Mouse (Mus musculus) intestine, embryonic 16.5 days (tissue): ENCODE data around the gene Cfap54. TPM values are rescaled to one million over a fixed set of nuclear protein-coding genes. Genes with fewer than 3 reads are reported as not detected.

Source experiments
- ATAC-seq: fragments of 200-750 bp; cut with Nextera tagmentation; 2 replicates; pipeline ENCODE4 v1.8.0; 2017; ENCODE audit warnings: moderate TSS enrichment, moderate library complexity
- H3K27ac ChIP-seq: fragments of 300-500 bp; sonication (generic); 2 replicates; pipeline ENCODE4 v1.5.1; 2014; ENCODE audit warnings: mild to moderate bottlenecking, low read length
- H3K27me3 ChIP-seq: fragments of 300-500 bp; sonication (generic); replicated peaks from 2 replicates; pipeline ENCODE4 v1.6.1; 2014; ENCODE audit warnings: low read length, control low read depth, mixed read lengths; ENCODE audit not compliant: control insufficient read depth, insufficient read depth
- H3K36me3 ChIP-seq: fragments of 300-500 bp; sonication (generic); 2 replicates; pipeline ENCODE4 v1.6.1; 2014; ENCODE audit warnings: low read length, control low read depth; ENCODE audit not compliant: control insufficient read depth, insufficient read depth
- H3K4me1 ChIP-seq: fragments of 300-500 bp; sonication (generic); 2 replicates; pipeline ENCODE4 v1.6.1; 2014; ENCODE audit warnings: low read length, control low read depth, mixed read lengths; ENCODE audit not compliant: control insufficient read depth, insufficient read depth
- H3K4me2 ChIP-seq: fragments of 300-500 bp; sonication (generic); 2 replicates; pipeline ENCODE4 v1.6.1; 2014; ENCODE audit warnings: low read depth, low read length, control low read depth
- H3K4me3 ChIP-seq: fragments of 300-500 bp; sonication (generic); 2 replicates; pipeline ENCODE4 v1.5.1; 2014; ENCODE audit warnings: mild to moderate bottlenecking, low read length
- H3K9ac ChIP-seq: fragments of 300-500 bp; sonication (generic); 2 replicates; pipeline ENCODE4 v1.6.1; 2014; ENCODE audit warnings: low read depth, low read length
- H3K9me3 ChIP-seq: fragments of 300-500 bp; sonication (generic); 2 replicates; pipeline ENCODE4 v1.6.1; 2016; ENCODE audit warnings: low read length, control low read depth; ENCODE audit not compliant: control insufficient read depth
- WGBS: fragments of 180-500 bp; shearing (Covaris S2); extraction: QIAGEN DNeasy Blood & Tissue Kit; methylation state at CpG from one replicate; pipeline ENCODE4 v1.1.7; 2014; 5-methylcytosine and 5-hydroxymethylcytosine counted together
- polyA plus RNA-seq: library from polyadenylated mRNA; unstranded; fragments of >200 nt; fragmentation: Nextera tagmentation; extraction: Ambion mirVana; gene quantifications from 2 replicates; pipeline ENCODE4 v1.2.1, GENCODE M21; 2015

Cfap54 gene
- polyA plus RNA-seq, result 0.05 and 0.09 TPM in 2 replicates

DNA sequence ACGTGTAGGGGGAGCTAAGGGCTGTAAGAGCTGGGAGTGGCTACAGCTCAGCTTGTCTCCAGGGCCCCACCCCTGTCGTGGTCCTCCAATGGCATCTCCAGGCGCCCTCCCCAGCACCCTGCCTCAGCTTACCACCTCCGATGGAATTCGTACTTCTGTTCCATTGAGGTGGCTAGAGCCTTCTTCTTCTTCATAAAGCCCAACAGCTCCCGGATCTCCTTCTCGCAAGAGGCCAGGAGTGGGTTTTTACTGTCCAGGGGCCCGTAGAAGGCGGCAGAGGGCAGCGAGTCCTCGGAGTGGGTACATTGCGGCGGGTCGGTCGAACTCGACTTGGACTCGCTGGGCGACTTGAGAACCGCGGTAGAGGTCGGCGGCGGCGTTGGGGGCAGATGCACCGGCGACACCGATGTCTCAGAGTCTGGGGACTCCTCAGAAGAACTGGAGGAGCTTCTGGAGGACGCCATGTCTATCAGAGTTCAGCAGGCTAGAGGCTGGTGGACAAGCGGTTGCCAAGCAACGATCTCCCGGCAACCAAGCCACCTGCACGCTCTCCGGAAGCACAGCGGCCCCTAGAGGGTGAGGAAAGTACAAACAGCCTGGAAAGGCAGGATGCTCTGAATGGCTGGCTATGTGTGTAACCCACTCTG lies at the start of gene Cfap54:
Cfap54 (minus strand) TSS at position 486 of the 647 bp plus-strand sequence.
- Histone ChIP-seq H3K36me3 (no peaks in the 10 kb centered on the region), H3K9me3 (no peaks in the 10 kb centered on the region), H3K4me3 (peak within 1 kb of the TSS; percentile 50), H3K4me2 (peak within 1 kb of the TSS; percentile 52), H3K27me3 (no peaks in the 10 kb centered on the region), H3K27ac (no peak within 1 kb of the TSS), H3K9ac (0 out of 2 replicates have a peak within 1 kb of the TSS, but pooled peaks have one; percentile 10), H3K4me1 (peaks cover 3% of the 10 kb centered on the region; the same call in 1 of the 2 replicates)
- WGBS, result under 1% methylated on average over 34 of the region's 34 CpGs
- ATAC-seq, result peak; percentile 96

DNA sequence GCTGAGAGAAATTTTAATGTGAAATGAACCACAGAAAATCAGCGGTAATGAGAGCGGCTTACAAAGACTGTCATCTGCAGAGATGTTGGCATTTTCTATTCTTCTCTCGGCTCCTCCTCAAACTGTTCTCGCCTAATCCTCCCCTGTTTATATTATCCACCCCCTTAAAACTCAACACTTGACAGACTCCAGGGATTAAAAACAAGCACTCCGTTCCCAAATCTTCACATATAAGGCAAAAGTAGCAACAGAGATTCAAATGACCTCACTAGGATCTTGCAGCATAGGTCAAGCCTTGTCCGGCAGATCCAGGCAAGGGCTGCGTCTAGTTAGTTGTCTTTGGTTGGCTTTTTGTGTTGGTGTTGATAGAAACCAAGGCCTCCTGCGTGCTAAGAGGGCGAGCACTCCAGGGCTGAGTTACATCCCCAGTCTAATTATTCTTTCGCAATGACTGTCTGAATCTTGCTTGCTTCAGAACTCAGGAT lies 49.1 kb upstream of the Cfap54 start:
- 59% methylated on average over 10 of the region's 10 CpGs for WGBS
- Histone ChIP-seq H3K36me3 (no peaks in the 10 kb centered on the region), H3K9me3 (no peaks in the 10 kb centered on the region), H3K27me3 (no peaks in the 10 kb centered on the region), H3K9ac (no peak overlapping the region), H3K4me3 (no peak overlapping the region), H3K4me1 (no peaks in the 10 kb centered on the region), H3K27ac (no peak overlapping the region), H3K4me2 (no peak overlapping the region)
- no peak for ATAC-seq

DNA sequence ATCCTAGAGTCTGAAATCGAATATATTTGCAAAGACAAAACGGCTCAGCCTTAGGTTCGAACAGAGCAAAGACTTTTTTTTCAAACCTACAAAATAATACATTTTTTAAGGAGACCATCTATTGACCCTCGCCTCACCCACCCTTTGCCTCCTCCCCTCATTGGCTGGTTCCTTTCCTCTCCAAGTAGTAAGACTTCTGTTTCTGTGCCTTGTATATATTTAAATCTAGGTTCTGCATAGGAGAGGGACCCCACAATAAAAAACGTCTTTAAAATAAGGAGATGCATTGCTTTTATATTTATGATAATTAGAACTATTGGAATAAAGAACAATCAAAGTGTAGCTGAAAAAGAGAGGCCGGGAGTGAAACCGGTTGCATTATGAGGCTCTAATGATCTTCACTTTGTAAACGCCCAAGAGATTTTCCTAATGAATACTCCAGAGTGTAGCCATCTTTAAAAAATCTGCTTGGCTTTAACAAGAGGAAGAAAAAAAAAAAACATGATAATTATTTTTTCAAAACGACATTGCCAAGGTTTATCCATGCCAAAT lies 48.6 kb upstream of the Cfap54 start:
- Histone ChIP-seq H3K27me3 (no peaks in the 10 kb centered on the region), H3K4me2 (no peak overlapping the region), H3K4me3 (no peak overlapping the region), H3K9ac (no peak overlapping the region), H3K36me3 (no peaks in the 10 kb centered on the region), H3K27ac (no peak overlapping the region), H3K4me1 (no peaks in the 10 kb centered on the region), H3K9me3 (no peaks in the 10 kb centered on the region)
- WGBS, result 77% methylated on average over 9 of the region's 9 CpGs
- no peak for ATAC-seq

DNA sequence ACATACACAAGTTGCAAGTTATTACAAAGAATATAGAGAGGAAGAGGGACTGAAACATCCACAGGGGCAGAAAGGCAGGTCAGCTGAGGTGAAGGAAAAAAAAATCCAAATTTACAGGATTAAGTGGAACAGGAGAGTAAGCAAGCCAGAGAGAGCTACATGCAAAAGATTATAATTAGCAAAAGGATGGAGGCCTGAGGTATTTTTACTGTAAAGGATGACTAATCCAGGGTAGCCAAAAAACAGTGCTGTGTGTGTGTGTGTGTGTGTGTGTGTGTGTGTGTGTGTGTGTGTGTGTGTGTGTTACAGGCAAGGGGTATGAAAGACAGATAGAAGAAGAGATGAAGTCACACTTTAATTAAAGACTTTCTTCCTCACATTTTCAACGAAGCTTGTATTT lies 47.9 kb upstream of the Cfap54 start:
- 78% methylated on average over 1 of the region's 1 CpGs for WGBS
- no peaks in the 10 kb centered on the region for H3K4me1 ChIP-seq
- H3K4me2 ChIP-seq, result no peak overlapping the region
- no peaks in the 10 kb centered on the region for H3K9me3 ChIP-seq
- H3K36me3 ChIP-seq, result no peaks in the 10 kb centered on the region
- no peak for ATAC-seq
- H3K9ac ChIP-seq, result no peak overlapping the region
- no peak overlapping the region for H3K4me3 ChIP-seq
- no peaks in the 10 kb centered on the region for H3K27me3 ChIP-seq
- H3K27ac ChIP-seq, result no peak overlapping the region

DNA sequence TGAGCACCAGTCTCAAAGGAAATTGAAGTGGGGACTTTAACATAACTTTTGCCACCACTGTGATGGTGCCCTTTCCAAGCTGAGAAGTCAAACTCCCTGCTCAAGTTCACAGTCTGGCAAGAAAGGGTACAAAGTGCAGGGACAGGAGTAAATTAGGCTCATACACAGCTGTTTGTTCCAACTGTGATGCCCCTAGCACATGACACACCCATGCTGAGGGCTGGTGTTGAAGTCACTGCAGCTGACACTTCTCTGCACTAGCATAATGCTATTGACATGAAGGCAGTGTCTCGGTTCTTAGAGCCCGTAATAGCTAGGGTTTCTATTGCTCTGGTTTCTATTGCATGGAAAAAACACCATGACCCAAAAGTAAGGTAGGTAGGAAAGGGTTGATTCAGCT lies 47.1 kb upstream of the Cfap54 start:
- no peaks in the 10 kb centered on the region for H3K4me1 ChIP-seq
- no peak overlapping the region for H3K4me3 ChIP-seq
- WGBS, result 83% methylated on average over 2 of the region's 2 CpGs

DNA sequence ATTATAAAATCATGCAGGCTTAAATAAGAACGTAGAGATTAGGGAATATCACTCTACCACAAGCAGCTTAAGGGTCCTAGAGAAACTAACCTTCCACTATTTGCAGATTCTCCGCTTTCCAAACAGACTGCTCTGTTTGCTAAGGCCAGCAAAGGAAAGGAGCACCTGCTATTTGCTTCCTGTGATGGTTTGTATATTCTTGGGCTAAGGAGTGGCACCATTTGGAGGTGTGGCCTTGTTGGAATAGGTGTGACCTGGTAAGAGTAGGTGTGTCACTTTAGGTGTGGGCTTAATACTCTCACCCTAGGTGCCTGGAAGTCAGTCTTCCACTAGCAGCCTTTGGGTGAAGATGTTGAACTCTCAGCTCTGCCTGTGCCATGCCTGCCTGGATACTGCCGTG lies 44.6 kb upstream of the Cfap54 start:
- no peak overlapping the region for H3K9ac ChIP-seq
- H3K4me1 ChIP-seq, result no peaks in the 10 kb centered on the region
- H3K4me2 ChIP-seq, result no peak overlapping the region
- no peak overlapping the region for H3K4me3 ChIP-seq
- H3K27me3 ChIP-seq, result no peaks in the 10 kb centered on the region
- no peak overlapping the region for H3K27ac ChIP-seq
- 59% methylated on average over 3 of the region's 3 CpGs for WGBS
- no peaks in the 10 kb centered on the region for H3K36me3 ChIP-seq
- H3K9me3 ChIP-seq, result no peaks in the 10 kb centered on the region
- ATAC-seq, result no peak

More for the DNA sequence above, 47.1 kb upstream of the Cfap54 start:
- ATAC-seq, result no peak
- Histone ChIP-seq H3K27ac (no peak overlapping the region), H3K4me2 (no peak overlapping the region), H3K9ac (no peak overlapping the region), H3K27me3 (no peaks in the 10 kb centered on the region), H3K36me3 (no peaks in the 10 kb centered on the region), H3K9me3 (no peaks in the 10 kb centered on the region)

DNA sequence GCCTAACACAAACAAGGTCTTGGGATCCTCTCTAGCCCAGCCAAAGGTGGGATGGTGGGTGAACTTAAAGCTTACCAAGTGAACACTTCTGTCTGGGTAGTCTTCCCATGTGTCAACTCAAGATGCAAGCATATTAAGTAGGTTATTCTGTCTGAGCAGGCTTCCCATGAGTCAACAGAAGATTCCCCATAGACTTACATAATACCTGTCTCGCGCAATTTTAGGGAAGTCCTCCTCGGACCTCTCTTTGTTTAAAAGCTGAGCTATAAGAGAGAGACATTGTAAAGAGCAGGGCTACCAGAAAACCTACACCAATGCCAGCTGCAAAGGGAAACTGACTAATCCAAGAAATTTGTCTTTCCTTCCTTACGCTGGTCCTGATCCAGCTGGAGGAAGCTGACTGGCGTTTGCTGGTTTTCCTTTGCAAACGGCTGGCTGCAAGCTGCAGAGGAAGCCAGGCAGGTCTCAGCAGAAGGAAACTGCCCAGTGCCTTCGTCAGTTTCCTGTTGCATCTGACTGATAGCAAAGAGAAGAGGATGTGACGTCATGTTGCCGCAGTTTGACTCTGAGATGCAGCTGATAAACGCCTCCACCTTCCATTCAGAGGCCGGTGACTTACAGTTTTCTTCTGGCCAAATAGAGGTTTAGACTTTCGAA lies 42.7 kb upstream of the Cfap54 start:
- peak; percentile 55; the same call in 1 of the 2 replicates for ATAC-seq
- peak overlapping the region; percentile 36; the same call in 1 of the 2 replicates for H3K27ac ChIP-seq
- no peaks in the 10 kb centered on the region for H3K9me3 ChIP-seq
- H3K4me2 ChIP-seq, result peak overlapping the region; percentile 19; the same call in 1 of the 2 replicates
- H3K36me3 ChIP-seq, result no peaks in the 10 kb centered on the region
- 53% methylated on average over 12 of the region's 12 CpGs for WGBS
- no peak overlapping the region; the same call in 1 of the 2 replicates for H3K4me3 ChIP-seq
- H3K4me1 ChIP-seq, result no peaks in the 10 kb centered on the region
- H3K9ac ChIP-seq, result no peak overlapping the region
- no peaks in the 10 kb centered on the region for H3K27me3 ChIP-seq

DNA sequence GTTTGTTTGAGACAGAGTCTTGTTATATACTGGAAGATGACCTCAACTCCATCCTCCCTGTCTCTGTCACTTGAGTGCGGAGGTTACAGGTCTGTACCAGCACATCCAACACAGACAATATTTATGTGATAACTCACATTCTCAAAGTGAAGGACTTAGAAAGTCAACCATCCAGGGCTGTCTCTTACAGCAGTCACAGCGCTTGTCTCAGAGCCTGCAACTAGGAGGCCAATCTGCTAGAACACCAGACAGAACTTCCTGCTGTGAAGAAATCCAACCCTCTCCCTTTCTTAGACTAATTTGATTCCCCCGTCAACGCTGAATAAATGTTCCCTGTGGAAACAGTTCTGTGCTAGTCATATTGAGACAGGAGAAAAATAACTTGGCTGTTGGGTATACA lies 41.9 kb upstream of the Cfap54 start:
- Histone ChIP-seq H3K27me3 (no peaks in the 10 kb centered on the region), H3K4me2 (no peak overlapping the region), H3K4me3 (no peak overlapping the region), H3K36me3 (no peaks in the 10 kb centered on the region), H3K9me3 (no peaks in the 10 kb centered on the region), H3K9ac (no peak overlapping the region), H3K4me1 (no peaks in the 10 kb centered on the region), H3K27ac (no peak overlapping the region)
- 80% methylated on average over 4 of the region's 4 CpGs for WGBS
- no peak for ATAC-seq

DNA sequence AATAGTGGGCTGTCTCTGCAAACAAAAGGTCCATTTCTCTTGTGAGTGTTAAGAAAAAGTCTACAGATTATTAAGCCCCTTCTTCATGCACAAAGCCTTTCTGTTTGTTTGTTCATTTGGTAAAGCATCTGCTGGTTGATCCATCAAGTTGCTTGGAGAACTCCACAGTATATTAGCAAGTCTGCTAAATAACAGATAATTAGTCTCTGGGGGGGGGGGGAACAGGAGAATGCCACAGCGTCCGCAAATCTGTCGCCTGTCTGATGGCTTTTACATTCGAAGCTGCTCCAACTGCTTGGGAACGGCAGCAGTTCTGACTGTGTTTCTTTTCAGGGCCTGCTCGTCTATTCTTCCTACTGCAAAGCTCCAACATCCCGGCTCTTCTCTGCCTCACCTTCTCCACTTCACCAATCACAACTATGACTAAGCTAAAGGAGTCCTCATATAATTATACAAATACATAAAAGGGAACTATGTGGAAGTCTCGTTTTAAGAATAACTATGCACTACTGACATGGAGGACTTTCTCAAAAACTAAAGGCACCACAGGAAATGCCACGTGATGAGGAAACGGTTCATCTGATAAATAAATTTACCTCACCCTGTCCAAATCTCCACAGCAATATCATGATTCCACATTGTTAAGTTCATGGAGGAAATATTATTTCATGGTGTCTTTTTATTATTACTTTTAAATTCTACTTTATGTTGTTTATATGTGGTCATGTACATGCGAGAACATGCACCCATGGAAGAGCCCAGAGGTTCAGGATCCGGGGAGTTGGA lies 41.2 kb upstream of the Cfap54 start:
- Histone ChIP-seq H3K4me1 (no peaks in the 10 kb centered on the region), H3K27ac (no peak overlapping the region), H3K27me3 (no peaks in the 10 kb centered on the region), H3K36me3 (no peaks in the 10 kb centered on the region), H3K4me2 (no peak overlapping the region), H3K9ac (no peak overlapping the region), H3K9me3 (no peaks in the 10 kb centered on the region), H3K4me3 (no peak overlapping the region)
- no peak for ATAC-seq
- WGBS, result 74% methylated on average over 12 of the region's 12 CpGs
